Mouse (Mus musculus): ENCODE measurements around the gene Plppr4.

Plppr4 gene

GRCm38 (mm10) chr3:117294308-117294925 lies 66.3 kb downstream of the Plppr4 start:
- no peak for DNase-seq (ENCODE audit: extremely low spot score, low spot score)

All from neural tube, embryonic 10.5 days (tissue).